Mouse (Mus musculus): ENCODE measurements at regions not wholly inside any gene's neighbourhood (a gene's known extent, or its start where the extent isn't known, plus 50 kb on each side); places are given as distances from the start of the nearest gene placed in this dataset.
A peak's percentile ranks its signal among the peaks of the same experiment; 100 is the strongest.

GRCm38 (mm10) chr10:108033317-108033795 is 121.4 kb upstream of the Otogl start:
- no peak for DNase-seq (ENCODE audit: low spot score)

- no peak for DNase-seq (ENCODE audit: low spot score)
These were observed 115.6 kb upstream of the Otogl start for GRCm38 (mm10) chr10:108027506-108027905.

- DNase-seq (ENCODE audit: low spot score): peak; percentile 29
These were observed 112.3 kb upstream of the Otogl start for GRCm38 (mm10) chr10:108024227-108024626.

- DNase-seq (ENCODE audit: low spot score): no peak
These were observed 104.6 kb upstream of the Otogl start for GRCm38 (mm10) chr10:108016552-108016951.

GRCm38 (mm10) chr10:107994836-107995585 is 83.1 kb upstream of the Otogl start:
- DNase-seq (ENCODE audit: low spot score): no peak

GRCm38 (mm10) chr10:107992621-107993020 is 80.7 kb upstream of the Otogl start:
- DNase-seq (ENCODE audit: low spot score): no peak

- no peak for DNase-seq (ENCODE audit: low spot score)
These were observed 78.6 kb upstream of the Otogl start for GRCm38 (mm10) chr10:107990557-107990956.

GRCm38 (mm10) chr10:107989913-107990312 is 78.0 kb upstream of the Otogl start:
- no peak for DNase-seq (ENCODE audit: low spot score)

GRCm38 (mm10) chr10:107982632-107983031 is 70.7 kb upstream of the Otogl start:
- DNase-seq (ENCODE audit: low spot score): no peak

GRCm38 (mm10) chr10:107982082-107982481 is 70.1 kb upstream of the Otogl start:
- DNase-seq (ENCODE audit: low spot score): no peak

- no peak for DNase-seq (ENCODE audit: low spot score)
These were observed 64.5 kb upstream of the Otogl start for GRCm38 (mm10) chr10:107976392-107976965.

- DNase-seq (ENCODE audit: low spot score): no peak
These were observed 59.8 kb upstream of the Otogl start for GRCm38 (mm10) chr10:107971748-107972147.

GRCm38 (mm10) chr10:107966996-107967395 is 55.1 kb upstream of the Otogl start:
- no peak for DNase-seq (ENCODE audit: low spot score)

- no peak for DNase-seq (ENCODE audit: low spot score)
These were observed 52.1 kb upstream of the Otogl start for GRCm38 (mm10) chr10:107964022-107964421.

- DNase-seq (ENCODE audit: low spot score): no peak
These were observed 50.2 kb upstream of the Otogl start for GRCm38 (mm10) chr10:107962130-107962529.
